Mouse (Mus musculus): ENCODE measurements around the gene Kdm2a.
A peak's percentile ranks its signal among the peaks of the same experiment; 100 is the strongest.

Kdm2a gene

GRCm38 (mm10) chr19:4397798-4398629 lies at the start of gene Kdm2a:
Kdm2a (minus strand) TSS chr19:4398285.
- DNase-seq (ENCODE audit: low spot score): peak; percentile 75

GRCm38 (mm10) chr19:4447445-4447844 lies 49.4 kb upstream of the Kdm2a start:
- DNase-seq (ENCODE audit: low spot score): no peak

- no peak for DNase-seq (ENCODE audit: low spot score)
Measured at GRCm38 (mm10) chr19:4446661-4447420, 48.8 kb upstream of the Kdm2a start.

- DNase-seq (ENCODE audit: low spot score): peak; percentile 42
Measured at GRCm38 (mm10) chr19:4442408-4442807, 44.3 kb upstream of the Kdm2a start.

- DNase-seq (ENCODE audit: low spot score): no peak
Measured at GRCm38 (mm10) chr19:4441621-4442161, 43.6 kb upstream of the Kdm2a start.

GRCm38 (mm10) chr19:4441090-4441591 lies 43.1 kb upstream of the Kdm2a start:
- peak; percentile 37 for DNase-seq (ENCODE audit: low spot score)

- no peak for DNase-seq (ENCODE audit: low spot score)
Measured at GRCm38 (mm10) chr19:4440222-4440621, 42.1 kb upstream of the Kdm2a start.

- peak; percentile 38 for DNase-seq (ENCODE audit: low spot score)
Measured at GRCm38 (mm10) chr19:4439161-4439801, 41.2 kb upstream of the Kdm2a start, which contains the start of gene Rhod. Rhod (minus strand) TSS chr19:4439432.

- DNase-seq (ENCODE audit: low spot score): no peak
Measured at GRCm38 (mm10) chr19:4438791-4439160, 40.7 kb upstream of the Kdm2a start.

- no peak for DNase-seq (ENCODE audit: low spot score)
Measured at GRCm38 (mm10) chr19:4437886-4438285, 39.8 kb upstream of the Kdm2a start.

- no peak for DNase-seq (ENCODE audit: low spot score)
Measured at GRCm38 (mm10) chr19:4436254-4436653, 38.2 kb upstream of the Kdm2a start.

- DNase-seq (ENCODE audit: low spot score): no peak
Measured at GRCm38 (mm10) chr19:4434999-4435398, 36.9 kb upstream of the Kdm2a start.

GRCm38 (mm10) chr19:4433756-4434155 lies 35.7 kb upstream of the Kdm2a start:
- no peak for DNase-seq (ENCODE audit: low spot score)

GRCm38 (mm10) chr19:4430091-4430620 lies 32.1 kb upstream of the Kdm2a start:
- DNase-seq (ENCODE audit: low spot score): no peak

GRCm38 (mm10) chr19:4425610-4426366 lies 27.7 kb upstream of the Kdm2a start:
- DNase-seq (ENCODE audit: low spot score): no peak

GRCm38 (mm10) chr19:4423021-4423420 lies 24.9 kb upstream of the Kdm2a start:
- no peak for DNase-seq (ENCODE audit: low spot score)

- no peak for DNase-seq (ENCODE audit: low spot score)
Measured at GRCm38 (mm10) chr19:4422581-4422980, 24.5 kb upstream of the Kdm2a start.

GRCm38 (mm10) chr19:4420153-4420910 lies 22.2 kb upstream of the Kdm2a start:
- DNase-seq (ENCODE audit: low spot score): no peak

- no peak for DNase-seq (ENCODE audit: low spot score)
Measured at GRCm38 (mm10) chr19:4419711-4420110, 21.6 kb upstream of the Kdm2a start.

- DNase-seq (ENCODE audit: low spot score): no peak
Measured at GRCm38 (mm10) chr19:4417713-4418112, 19.6 kb upstream of the Kdm2a start.

All from testis, postnatal 14 days (tissue).